Mouse (Mus musculus): ENCODE measurements at regions not wholly inside any gene's neighbourhood (a gene's known extent, or its start where the extent isn't known, plus 50 kb on each side); places are given as distances from the start of the nearest gene placed in this dataset.

GRCm38 (mm10) chr9:68409786-68410185, 243.8 kb upstream of the Rora start:
- no peak for DNase-seq (ENCODE audit: extremely low spot score in 1 of 2, low spot score in 1 of 2)

- DNase-seq (ENCODE audit: extremely low spot score in 1 of 2, low spot score in 1 of 2) = no peak
These were observed 227.3 kb upstream of the Rora start for GRCm38 (mm10) chr9:68426286-68426685.

GRCm38 (mm10) chr9:68462755-68463154, 190.8 kb upstream of the Rora start:
- DNase-seq (ENCODE audit: extremely low spot score in 1 of 2, low spot score in 1 of 2) = peak in 1 of 2 experiments; percentile 11

- no peak for DNase-seq (ENCODE audit: extremely low spot score in 1 of 2, low spot score in 1 of 2)
These were observed 189.8 kb upstream of the Rora start for GRCm38 (mm10) chr9:68463637-68464304.

GRCm38 (mm10) chr9:68466671-68467070, 186.9 kb upstream of the Rora start:
- DNase-seq (ENCODE audit: extremely low spot score in 1 of 2, low spot score in 1 of 2) = no peak

- DNase-seq (ENCODE audit: extremely low spot score in 1 of 2, low spot score in 1 of 2) = no peak
These were observed 177.2 kb upstream of the Rora start for GRCm38 (mm10) chr9:68476391-68476790.

GRCm38 (mm10) chr9:68477466-68477865, 176.1 kb upstream of the Rora start:
- DNase-seq (ENCODE audit: extremely low spot score in 1 of 2, low spot score in 1 of 2) = peak; percentile 2 to 42

GRCm38 (mm10) chr9:68486646-68487045, 166.9 kb upstream of the Rora start:
- no peak for DNase-seq (ENCODE audit: extremely low spot score in 1 of 2, low spot score in 1 of 2)

GRCm38 (mm10) chr9:68491151-68491550, 162.4 kb upstream of the Rora start:
- DNase-seq (ENCODE audit: extremely low spot score in 1 of 2, low spot score in 1 of 2) = no peak

GRCm38 (mm10) chr9:68521218-68521617, 132.4 kb upstream of the Rora start:
- DNase-seq (ENCODE audit: extremely low spot score in 1 of 2, low spot score in 1 of 2) = peak in 1 of 2 experiments; percentile 7

- no peak for DNase-seq (ENCODE audit: extremely low spot score in 1 of 2, low spot score in 1 of 2)
These were observed 91.6 kb upstream of the Rora start for GRCm38 (mm10) chr9:68561767-68562552.

GRCm38 (mm10) chr9:68563206-68563605, 90.4 kb upstream of the Rora start:
- no peak for DNase-seq (ENCODE audit: extremely low spot score in 1 of 2, low spot score in 1 of 2)

- no peak for DNase-seq (ENCODE audit: extremely low spot score in 1 of 2, low spot score in 1 of 2)
These were observed 67.8 kb upstream of the Rora start for GRCm38 (mm10) chr9:68585751-68586150.

- peak; percentile 4 to 43 for DNase-seq (ENCODE audit: extremely low spot score in 1 of 2, low spot score in 1 of 2)
These were observed 62.6 kb upstream of the Rora start for GRCm38 (mm10) chr9:68591023-68591422.

- no peak for DNase-seq (ENCODE audit: extremely low spot score in 1 of 2, low spot score in 1 of 2)
These were observed 60.6 kb upstream of the Rora start for GRCm38 (mm10) chr9:68592976-68593375.

GRCm38 (mm10) chr9:68594586-68594985, 59.0 kb upstream of the Rora start:
- DNase-seq (ENCODE audit: extremely low spot score in 1 of 2, low spot score in 1 of 2) = no peak

All from frontal cortex, adult 2 months (tissue).